In the genomic region with DNA sequence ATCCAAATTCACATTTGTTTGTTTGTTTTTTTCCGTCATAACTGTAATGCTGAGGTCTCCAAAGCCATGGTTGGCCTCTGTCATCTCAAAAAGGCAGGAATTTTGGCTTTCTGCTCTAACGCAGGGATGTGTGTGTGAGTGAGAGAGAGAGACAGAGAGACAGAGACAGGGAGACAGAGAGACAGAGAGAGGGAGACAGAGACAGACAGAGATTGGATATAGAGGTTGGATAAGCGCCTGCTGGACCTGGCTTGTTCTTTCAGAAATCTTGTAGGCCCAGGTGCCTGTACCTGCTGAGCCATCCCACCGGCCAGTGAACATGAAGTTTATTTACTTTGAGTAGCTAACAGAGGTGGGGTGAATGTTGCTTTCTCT, we compare ENCODE assay signal across 8 mouse cellular contexts. TPM values are rescaled to one million over a fixed set of nuclear protein-coding genes. Genes with fewer than 3 reads are reported as not detected.
A peak's percentile ranks its signal among the peaks of the same experiment; 100 is the strongest.
DNase-seq lines count a peak whose midpoint lies in the region; ATAC-seq and TF ChIP-seq lines count a peak whose summit lies in the region.

No protein-coding gene starts in this region.

- no peak for ATAC-seq in heart, embryonic 13.5 days (ENCODE audit: extremely low read depth, insufficient number of reproducible peaks, low FRiP score, low TSS enrichment)
- ATAC-seq in G1E (ENCODE audit: extremely low read depth, insufficient number of reproducible peaks, low FRiP score, poor library complexity, severe bottlenecking) = no peak
- no peak for ATAC-seq in hindbrain, embryonic 12.5 days (ENCODE audit: low FRiP score)
- ATAC-seq in megakaryocyte progenitor cell, adult 5-6 weeks (replicated peaks; ENCODE audit: poor library complexity) = peak; percentile 12
- ATAC-seq in cerebellum, adult (ENCODE audit: insufficient number of reproducible peaks, low FRiP score, low TSS enrichment) = no peak

- peak overlapping the region; percentile 59 for H3K9ac ChIP-seq in heart, embryonic 13.5 days
- H3K9ac ChIP-seq in hindbrain, embryonic 12.5 days = no peak overlapping the region; the same call in 1 of the 2 replicates

- H3K9me3 ChIP-seq in heart, embryonic 13.5 days = no peaks in the 10 kb centered on the region
- H3K9me3 ChIP-seq in G1E (replicated peaks) = no peaks in the 10 kb centered on the region
- H3K9me3 ChIP-seq in hindbrain, embryonic 12.5 days (replicated peaks) = no peaks in the 10 kb centered on the region

- TF ChIP-seq CTCF in G1E (IDR thresholded peaks at IDR 0.05; ENCODE audit: low read depth, low read length) = no peak

- WGBS in heart, embryonic 13.5 days = 30% methylated on average over 4 of the region's 4 CpGs
- WGBS in hindbrain, embryonic 12.5 days = 35% methylated on average over 4 of the region's 4 CpGs

- no peaks in the 10 kb centered on the region for H3K27me3 ChIP-seq in heart, embryonic 13.5 days (replicated peaks)
- no peaks in the 10 kb centered on the region for H3K27me3 ChIP-seq in G1E (ENCODE audit: insufficient read depth, low read length)
- no peaks in the 10 kb centered on the region for H3K27me3 ChIP-seq in hindbrain, embryonic 12.5 days

- no peak for DNase-seq in heart, adult 8-10 months (ENCODE audit: low spot score)
- DNase-seq in G1E (ENCODE audit: low spot score) = no peak
- DNase-seq in thymus, postnatal 36 days = no peak
- no peak for DNase-seq in frontal cortex, postnatal 36 days (ENCODE audit: low spot score in 2 of 2)

- peak overlapping the region; percentile 70 for H3K4me3 ChIP-seq in heart, embryonic 13.5 days
- peak overlapping the region; percentile 98 for H3K4me3 ChIP-seq in G1E (ENCODE audit: low read depth, low read length)
- peak overlapping the region; percentile 99 for H3K4me3 ChIP-seq in hindbrain, embryonic 12.5 days

- peak overlapping the region; percentile 57 for H3K4me2 ChIP-seq in heart, embryonic 13.5 days
- peak overlapping the region; percentile 94; the same call in 1 of the 2 replicates for H3K4me2 ChIP-seq in hindbrain, embryonic 12.5 days (replicated peaks)

- H3K27ac ChIP-seq in heart, embryonic 13.5 days (replicated peaks) = no peak overlapping the region
- H3K27ac ChIP-seq in hindbrain, embryonic 12.5 days = no peak overlapping the region

- peaks cover 20% of the 10 kb centered on the region for H3K36me3 ChIP-seq in heart, embryonic 13.5 days
- H3K36me3 ChIP-seq in G1E (replicated peaks) = peaks cover 31% of the 10 kb centered on the region
- H3K36me3 ChIP-seq in hindbrain, embryonic 12.5 days = peaks cover under 1% of the 10 kb centered on the region; the same call in 1 of the 2 replicates

- H3K4me1 ChIP-seq in heart, embryonic 13.5 days = peaks cover 20% of the 10 kb centered on the region
- peaks cover 36% of the 10 kb centered on the region for H3K4me1 ChIP-seq in G1E (ENCODE audit: insufficient read depth, low read depth, low read length)
- H3K4me1 ChIP-seq in hindbrain, embryonic 12.5 days = peaks cover 11% of the 10 kb centered on the region

RNA-seq across cellular contexts. Expression of a gene that starts 0.3 kb away (rescaled TPM):
- polyA plus RNA-seq in heart, embryonic 13.5 days (2015; fragmentation: Nextera tagmentation; extraction: Ambion mirVana) = 26.1 and 28.0 TPM in 2 replicates
- total RNA-seq in heart, adult 8-10 months (2022) = 10 to 100 TPM; 52.8 to 59.9 (median 58.2) TPM
- total RNA-seq in G1E (2014; fragmentation: Nextera tagmentation) = 137 and 145 TPM in 2 replicates
- 125 and 133 TPM in 2 replicates for total RNA-seq in G1E (2017)
- polyA plus RNA-seq in G1E (2012) = 11.6 and 13.6 TPM in 2 replicates
- polyA plus RNA-seq in hindbrain, embryonic 12.5 days (2016; fragmentation: Nextera tagmentation; extraction: Ambion mirVana) = 56.8 and 59.2 TPM in 2 replicates
- 74.2 and 77.9 TPM in 2 replicates for total RNA-seq in megakaryocyte progenitor cell, adult 5-6 weeks (2015)
- 86.9 and 102 TPM in 2 replicates for total RNA-seq in megakaryocyte progenitor cell, adult 5-6 weeks (2017)

RNA-seq across cellular contexts. Expression of a gene that starts 10.4 kb away (rescaled TPM):
- 51.7 and 52.9 TPM in 2 replicates for polyA plus RNA-seq in heart, embryonic 13.5 days (2015; fragmentation: Nextera tagmentation; extraction: Ambion mirVana)
- 10 to 100 TPM; 14.6 to 19.0 (median 17.0) TPM for total RNA-seq in heart, adult 8-10 months (2022)
- 22.0 and 22.3 TPM in 2 replicates for total RNA-seq in G1E (2014; fragmentation: Nextera tagmentation)
- total RNA-seq in G1E (2017) = 48.1 and 49.0 TPM in 2 replicates
- polyA plus RNA-seq in G1E (2012) = 3.0 and 3.3 TPM in 2 replicates
- 152 TPM in 2 replicates for polyA plus RNA-seq in hindbrain, embryonic 12.5 days (2016; fragmentation: Nextera tagmentation; extraction: Ambion mirVana)
- 23.5 and 27.6 TPM in 2 replicates for total RNA-seq in megakaryocyte progenitor cell, adult 5-6 weeks (2015)
- total RNA-seq in megakaryocyte progenitor cell, adult 5-6 weeks (2017) = 47.8 and 52.9 TPM in 2 replicates
